Mouse (Mus musculus) intestine, postnatal 0 days (tissue): ENCODE measurements around the gene Ms4a6d. TPM values are rescaled to one million over a fixed set of nuclear protein-coding genes. Genes with fewer than 3 reads are reported as not detected.

ENCODE experiments used
- ATAC-seq: fragments of 200-750 bp; cut with Nextera tagmentation; 2 replicates; pipeline ENCODE4 v1.8.0; 2017; ENCODE audit warnings: mild to moderate bottlenecking, moderate TSS enrichment, moderate library complexity
- H3K27ac ChIP-seq: fragments of 300-500 bp; sonication (generic); 2 replicates; pipeline ENCODE4 v1.5.1; 2014; ENCODE audit warnings: mild to moderate bottlenecking, low read depth, low read length, moderate library complexity
- H3K27me3 ChIP-seq: fragments of 300-500 bp; sonication (generic); replicated peaks from 2 replicates; pipeline ENCODE4 v1.6.1; 2014; ENCODE audit warnings: low read length, mixed read lengths; ENCODE audit not compliant: control insufficient read depth, insufficient read depth
- H3K36me3 ChIP-seq: fragments of 300-500 bp; sonication (generic); 2 replicates; pipeline ENCODE4 v1.6.1; 2014; ENCODE audit warnings: mild to moderate bottlenecking, moderate library complexity; ENCODE audit not compliant: control insufficient read depth, insufficient read depth
- H3K4me1 ChIP-seq: fragments of 300-500 bp; sonication (generic); replicated peaks from 2 replicates; pipeline ENCODE4 v1.6.1; 2014; ENCODE audit warnings: antibody characterized with exemption, low read length, mixed read lengths; ENCODE audit not compliant: control insufficient read depth, insufficient read depth
- H3K4me2 ChIP-seq: fragments of 300-500 bp; sonication (generic); replicated peaks from 2 replicates; pipeline ENCODE4 v1.6.1; 2014; ENCODE audit warnings: low read depth, mild to moderate bottlenecking, moderate library complexity
- H3K4me3 ChIP-seq: fragments of 300-500 bp; sonication (generic); 2 replicates; pipeline ENCODE4 v1.5.1; 2014; ENCODE audit warnings: low read depth, low read length
- H3K9ac ChIP-seq: fragments of 300-500 bp; sonication (generic); 2 replicates; pipeline ENCODE4 v1.6.1; 2014; ENCODE audit warnings: mild to moderate bottlenecking, low read depth, low read length
- H3K9me3 ChIP-seq: fragments of 300-500 bp; sonication (generic); 2 replicates; pipeline ENCODE4 v1.6.1; 2016; ENCODE audit warnings: mixed run types; ENCODE audit not compliant: control insufficient read depth
- CTCF ChIP-seq: sonication (generic); IDR thresholded peaks from 2 replicates; pipeline ENCODE4 v1.5.1; 2016; ENCODE audit warnings: low read depth, mild to moderate bottlenecking, control low read depth, antibody characterized with exemption, moderate library complexity
- WGBS: fragments of 180-500 bp; shearing (Covaris S2); extraction: QIAGEN DNeasy Blood & Tissue Kit; methylation state at CpG from one replicate; pipeline ENCODE4 v1.1.7; 2014; 5-methylcytosine and 5-hydroxymethylcytosine counted together
- polyA plus RNA-seq: library from polyadenylated mRNA; unstranded; fragments of >200 nt; fragmentation: Nextera tagmentation; extraction: Ambion mirVana; gene quantifications from 2 replicates; pipeline ENCODE4 v1.2.1, GENCODE M21; 2015

Ms4a6d gene
- 4.4 and 5.4 TPM in 2 replicates for polyA plus RNA-seq

GRCm38 (mm10) chr19:11604603-11605002 lies at the start of gene Ms4a6d:
TSS of gene Ms4a6d (minus strand) at chr19:11604849.
- Histone ChIP-seq H3K4me2 (no peak within 1 kb of the TSS), H3K27ac (no peak within 1 kb of the TSS), H3K4me1 (no peaks in the 10 kb centered on the region), H3K27me3 (no peaks in the 10 kb centered on the region), H3K9me3 (no peaks in the 10 kb centered on the region), H3K9ac (no peak within 1 kb of the TSS), H3K4me3 (no peak within 1 kb of the TSS), H3K36me3 (no peaks in the 10 kb centered on the region)
- ATAC-seq: no peak
- no peak for TF ChIP-seq CTCF
- 83% methylated on average over 2 of the region's 2 CpGs for WGBS

GRCm38 (mm10) chr19:11649564-11649963 lies 44.9 kb upstream of the Ms4a6d start:
- no peak overlapping the region for H3K27ac ChIP-seq
- TF ChIP-seq CTCF: no peak
- no peaks in the 10 kb centered on the region for H3K36me3 ChIP-seq
- H3K9me3 ChIP-seq: no peaks in the 10 kb centered on the region
- no peak overlapping the region for H3K4me3 ChIP-seq
- H3K9ac ChIP-seq: no peak overlapping the region
- H3K4me2 ChIP-seq: no peak overlapping the region
- 64% methylated on average over 4 of the region's 4 CpGs for WGBS
- H3K4me1 ChIP-seq: no peaks in the 10 kb centered on the region
- no peak for ATAC-seq
- no peaks in the 10 kb centered on the region for H3K27me3 ChIP-seq

GRCm38 (mm10) chr19:11646166-11646565 lies 41.5 kb upstream of the Ms4a6d start:
- 81% methylated on average over 3 of the region's 3 CpGs for WGBS
- Histone ChIP-seq H3K27me3 (no peaks in the 10 kb centered on the region), H3K36me3 (no peaks in the 10 kb centered on the region), H3K27ac (no peak overlapping the region), H3K9ac (no peak overlapping the region), H3K9me3 (no peaks in the 10 kb centered on the region), H3K4me1 (no peaks in the 10 kb centered on the region), H3K4me2 (no peak overlapping the region), H3K4me3 (no peak overlapping the region)
- no peak for TF ChIP-seq CTCF
- no peak for ATAC-seq

- no peak for TF ChIP-seq CTCF
- no peaks in the 10 kb centered on the region for H3K27me3 ChIP-seq
- H3K9me3 ChIP-seq: no peaks in the 10 kb centered on the region
- H3K9ac ChIP-seq: no peak within 1 kb of the TSS
- H3K4me2 ChIP-seq: no peak within 1 kb of the TSS
- no peak for ATAC-seq
- no peaks in the 10 kb centered on the region for H3K36me3 ChIP-seq
- WGBS: 72% methylated on average over 1 of the region's 1 CpGs
- no peak within 1 kb of the TSS for H3K4me3 ChIP-seq
- H3K4me1 ChIP-seq: no peaks in the 10 kb centered on the region
- no peak within 1 kb of the TSS for H3K27ac ChIP-seq
Measured at GRCm38 (mm10) chr19:11640732-11641131, 36.1 kb upstream of the Ms4a6d start, which contains the start of gene Ms4a3. TSS of gene Ms4a3 (minus strand) at chr19:11640851.

- Histone ChIP-seq H3K4me2 (no peak overlapping the region), H3K36me3 (no peaks in the 10 kb centered on the region), H3K9me3 (no peaks in the 10 kb centered on the region), H3K27me3 (no peaks in the 10 kb centered on the region), H3K4me1 (no peaks in the 10 kb centered on the region), H3K9ac (no peak overlapping the region), H3K4me3 (no peak overlapping the region), H3K27ac (no peak overlapping the region)
- no peak for TF ChIP-seq CTCF
- ATAC-seq: no peak
- WGBS: 72% methylated on average over 4 of the region's 4 CpGs
Measured at GRCm38 (mm10) chr19:11639038-11639437, 34.4 kb upstream of the Ms4a6d start.

GRCm38 (mm10) chr19:11635572-11635971 lies 30.9 kb upstream of the Ms4a6d start:
- Histone ChIP-seq H3K9me3 (no peaks in the 10 kb centered on the region), H3K36me3 (no peaks in the 10 kb centered on the region), H3K4me3 (no peak overlapping the region), H3K4me1 (no peaks in the 10 kb centered on the region), H3K27me3 (no peaks in the 10 kb centered on the region), H3K9ac (no peak overlapping the region), H3K4me2 (no peak overlapping the region), H3K27ac (no peak overlapping the region)
- TF ChIP-seq CTCF: no peak
- 70% methylated on average over 5 of the region's 5 CpGs for WGBS
- ATAC-seq: no peak

DNA sequence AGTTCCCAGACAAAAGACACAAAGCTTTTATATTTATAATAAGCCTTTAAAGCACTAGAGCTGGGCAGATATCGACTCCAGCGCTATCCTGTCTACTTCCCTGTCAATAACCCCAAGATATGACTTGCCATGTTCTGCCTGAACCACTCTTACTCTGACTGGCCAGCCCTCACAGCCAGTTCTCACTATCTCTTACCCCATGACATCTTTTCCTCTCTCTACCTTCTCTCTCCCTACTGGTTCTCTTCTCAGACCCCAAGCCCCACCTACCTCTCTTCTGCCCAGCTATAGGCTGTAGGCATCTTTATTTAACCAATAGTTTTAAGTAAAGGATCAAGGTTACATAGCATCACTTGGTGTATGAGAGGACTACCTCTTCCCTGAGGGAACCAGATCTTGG lies 29.7 kb upstream of the Ms4a6d start:
- ATAC-seq: no peak
- Histone ChIP-seq H3K4me2 (no peak overlapping the region), H3K9ac (no peak overlapping the region), H3K27ac (no peak overlapping the region), H3K9me3 (no peaks in the 10 kb centered on the region), H3K36me3 (no peaks in the 10 kb centered on the region), H3K4me3 (no peak overlapping the region), H3K27me3 (no peaks in the 10 kb centered on the region), H3K4me1 (no peaks in the 10 kb centered on the region)
- no peak for TF ChIP-seq CTCF
- WGBS: 60% methylated on average over 2 of the region's 2 CpGs
